Mouse (Mus musculus): ENCODE results near the gene Mrpl32.

GRCm38 (mm10) chr13:14618724-14619123 lies 5.8 kb upstream of the Mrpl32 start:
- TF ChIP-seq CTCF (IDR thresholded peaks at IDR 0.05; ENCODE audit: low read depth, low read length) (peak; percentile 97), GATA2 (IDR thresholded peaks at IDR 0.05; ENCODE audit: borderline replicate concordance, low read depth, low read length) (no peak), POLR2AphosphoS5 (IDR thresholded peaks at IDR 0.05; ENCODE audit: insufficient replicate concordance, low read depth, low read length) (no peak), GATA1 (IDR thresholded peaks at IDR 0.05; ENCODE audit: borderline replicate concordance, low read length) (no peak), TAL1 (conservative IDR thresholded peaks at IDR 0.05; ENCODE audit: low read depth, low read length) (no peak)
